Mouse (Mus musculus): ENCODE data around the gene Npb.

DNA sequence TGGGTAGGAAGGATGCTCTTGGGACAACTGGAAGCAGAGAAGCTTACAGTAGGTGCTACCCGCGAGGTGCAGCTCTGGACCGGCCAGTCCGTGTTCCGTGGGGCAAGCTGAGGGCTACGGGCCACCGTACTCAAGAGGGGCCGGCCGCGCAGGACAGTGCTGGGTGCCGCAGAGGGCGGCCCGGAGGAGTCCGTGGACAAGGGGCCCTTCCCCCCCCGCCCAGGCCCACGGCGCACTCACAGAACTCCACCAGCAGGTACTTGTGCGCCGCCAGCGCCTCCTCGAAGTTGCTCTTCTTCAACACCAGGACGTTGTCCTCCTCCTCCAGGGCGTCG, 35.9 kb upstream of the Npb start:
- TF ChIP-seq CTCF (IDR thresholded peaks at IDR 0.05; ENCODE audit: low read depth) (no peak), EP300 (IDR thresholded peaks at IDR 0.05; ENCODE audit: low read depth) (no peak)
